Mouse (Mus musculus) spleen, adult 2 months (tissue): ENCODE measurements around the gene Nr4a3.

Experiments
- CTCF ChIP-seq: fragments of 200-500 bp; IDR thresholded peaks from 2 replicates; pipeline ENCODE4 v1.5.1; 2011; ENCODE audit warnings: mild to moderate bottlenecking, inconsistent platforms; ENCODE audit not compliant: insufficient read depth, insufficient read length, insufficient replicate concordance; ENCODE audit errors: extremely low read depth
- POLR2A ChIP-seq: fragments of 200-500 bp; IDR thresholded peaks from 2 replicates; pipeline ENCODE4 v1.6.1; 2011; ENCODE audit warnings: low read depth, low read length, inconsistent platforms

DNA sequence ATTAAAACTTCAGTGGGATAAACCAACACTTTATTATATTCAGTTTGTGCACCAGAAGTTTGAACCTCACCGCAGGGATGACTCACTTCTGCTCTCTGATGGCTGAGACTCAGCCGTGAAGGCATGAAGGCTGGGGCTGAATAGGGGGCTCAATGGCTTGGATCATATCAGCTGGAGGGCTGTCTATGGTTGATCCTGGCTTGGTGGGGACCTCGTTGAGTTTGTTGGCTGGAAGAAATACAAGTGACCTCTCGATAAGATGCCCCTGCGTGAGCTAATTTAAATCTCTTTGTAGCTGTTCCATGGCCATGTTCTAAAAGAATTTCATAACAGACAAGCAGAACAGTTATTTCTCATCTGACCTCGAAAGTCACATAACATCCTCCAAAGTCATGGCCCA is 62.1 kb downstream of the Nr4a3 start:
- TF ChIP-seq POLR2A (no peak), CTCF (no peak)
